Mouse (Mus musculus): ENCODE results near the gene Slc17a7.
"Not testable (repeated sequence)": the region's sequence is repeated elsewhere in the genome, so short reads cannot be mapped to it uniquely, and the experiment has no call there.

Gene Slc17a7

GRCm38 (mm10) chr7:45133446-45134159 is 30.1 kb upstream of the Slc17a7 start:
- no peak for DNase-seq (ENCODE audit: low read depth)

- peak; percentile 90 for DNase-seq (ENCODE audit: low read depth)
Measured at GRCm38 (mm10) chr7:45134544-45135026, 29.2 kb upstream of the Slc17a7 start.

GRCm38 (mm10) chr7:45135370-45135769 is 28.4 kb upstream of the Slc17a7 start:
- no peak for DNase-seq (ENCODE audit: low read depth)

- DNase-seq (ENCODE audit: low read depth) = peak; percentile 89
Measured at GRCm38 (mm10) chr7:45135993-45136567, 27.7 kb upstream of the Slc17a7 start, which contains the start of the genes Gm45713 and Flt3l. TSS of gene Gm45713 (minus strand) at chr7:45136231. TSS of gene Flt3l (minus strand) at chr7:45136432.

GRCm38 (mm10) chr7:45137171-45138006 is 26.4 kb upstream of the Slc17a7 start:
- DNase-seq (ENCODE audit: low read depth) = peak; percentile 87

- no peak for DNase-seq (ENCODE audit: low read depth)
Measured at GRCm38 (mm10) chr7:45138403-45138802, 25.3 kb upstream of the Slc17a7 start.

- no peak for DNase-seq (ENCODE audit: low read depth)
Measured at GRCm38 (mm10) chr7:45139904-45140723, 23.6 kb upstream of the Slc17a7 start.

GRCm38 (mm10) chr7:45141319-45141718 is 22.4 kb upstream of the Slc17a7 start:
- no peak for DNase-seq (ENCODE audit: low read depth)

GRCm38 (mm10) chr7:45141914-45142313 is 21.8 kb upstream of the Slc17a7 start:
- DNase-seq (ENCODE audit: low read depth) = no peak

GRCm38 (mm10) chr7:45144368-45145174 is 19.2 kb upstream of the Slc17a7 start:
- DNase-seq (ENCODE audit: low read depth) = no peak

- no peak for DNase-seq (ENCODE audit: low read depth)
Measured at GRCm38 (mm10) chr7:45145460-45145859, 18.3 kb upstream of the Slc17a7 start.

- no peak for DNase-seq (ENCODE audit: low read depth)
Measured at GRCm38 (mm10) chr7:45147267-45147666, 16.5 kb upstream of the Slc17a7 start.

GRCm38 (mm10) chr7:45147899-45148298 is 15.8 kb upstream of the Slc17a7 start:
- DNase-seq (ENCODE audit: low read depth) = no peak

- no peak for DNase-seq (ENCODE audit: low read depth)
Measured at GRCm38 (mm10) chr7:45148534-45149098, 15.1 kb upstream of the Slc17a7 start.

- no peak for DNase-seq (ENCODE audit: low read depth)
Measured at GRCm38 (mm10) chr7:45149545-45149944, 14.2 kb upstream of the Slc17a7 start.

- no peak for DNase-seq (ENCODE audit: low read depth)
Measured at GRCm38 (mm10) chr7:45150321-45150720, 13.4 kb upstream of the Slc17a7 start.

- DNase-seq (ENCODE audit: low read depth) = no peak
Measured at GRCm38 (mm10) chr7:45151303-45151702, 12.4 kb upstream of the Slc17a7 start.

- DNase-seq (ENCODE audit: low read depth) = not testable (repeated sequence)
Measured at GRCm38 (mm10) chr7:45153052-45153451, 10.7 kb upstream of the Slc17a7 start.

GRCm38 (mm10) chr7:45153586-45153985 is 10.2 kb upstream of the Slc17a7 start:
- DNase-seq (ENCODE audit: low read depth) = no peak
